40 mouse cellular contexts compared by ENCODE assay signal in the genomic region with DNA sequence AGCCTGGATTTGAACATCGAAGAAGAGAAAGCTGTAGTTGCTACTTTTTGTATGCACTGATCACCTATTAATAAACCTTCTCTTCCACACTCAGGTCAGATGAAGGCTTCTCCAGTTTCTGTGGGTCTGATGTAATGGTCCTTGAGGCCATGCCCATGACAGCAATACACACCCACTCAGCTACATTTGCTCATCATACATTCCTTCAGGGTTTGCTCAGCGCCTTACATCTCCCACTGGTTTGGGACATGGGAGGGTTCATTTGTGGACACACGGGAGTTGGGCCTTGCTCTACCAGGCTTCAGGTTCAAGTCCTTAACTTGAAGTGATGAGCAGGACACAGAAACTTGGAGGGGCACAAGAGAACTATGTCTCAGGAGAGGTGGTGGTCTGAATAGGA. TPM values are rescaled to one million over a fixed set of nuclear protein-coding genes. Genes with fewer than 3 reads are reported as not detected.
"Had no signal": no experiment of that assay in that cellular context is flagged by ENCODE, and none has a peak within 500 bp of the region (broad histone marks: within the 10 kb centered on the region; RNA-seq: fewer than 3 reads in every experiment).

No protein-coding gene starts in this region.

- DNase-seq: heart, postnatal 10 days; heart, postnatal 14 days; heart, postnatal 36 days; heart, postnatal 4 days; kidney, adult 11 months; kidney, adult 18-20 months; kidney, adult 2 months; kidney, adult 8-10 months; kidney, adult 9 months; kidney, postnatal 10 days; kidney, postnatal 14 days; kidney, postnatal 25 days; kidney, postnatal 36 days; kidney, postnatal 4 days; layer of hippocampus, adult 9-11 months; layer of hippocampus, postnatal 36 days had no signal

RNA-seq across cellular contexts. Expression of a gene that starts 44.1 kb away (rescaled TPM):
- total RNA-seq: heart, postnatal 10 days; heart, postnatal 14 days; heart, postnatal 25 days; heart, postnatal 36 days; heart, postnatal 4 days; hematopoietic stem cell, adult 5-6 weeks; hindbrain, postnatal 0 days; layer of hippocampus, adult 18-20 months; layer of hippocampus, adult 2 months; layer of hippocampus, adult 8-10 months; layer of hippocampus, postnatal 10 days; layer of hippocampus, postnatal 14 days; layer of hippocampus, postnatal 25 days; layer of hippocampus, postnatal 36 days; left cerebral cortex, adult 18-20 months; left cerebral cortex, adult 2 months; left cerebral cortex, adult 8-10 months had no signal
- polyA plus RNA-seq: heart, embryonic 12.5 days; heart, embryonic 13.5 days; heart, embryonic 14.5 days; heart, embryonic 15.5 days; heart, embryonic 16.5 days; heart, postnatal 0 days; hindbrain, postnatal 0 days; inflammation-experienced regulatory T-cells, adult 6 months; intestine, embryonic 14.5 days; intestine, embryonic 15.5 days; intestine, embryonic 16.5 days; intestine, postnatal 0 days; large intestine, adult 2 months had no signal
